Mouse (Mus musculus) forebrain, embryonic 14.5 days (tissue): Measurements from ENCODE around the gene Cenpt. TPM values are rescaled to one million over a fixed set of nuclear protein-coding genes. Genes with fewer than 3 reads are reported as not detected.

ENCODE experiments used
- ATAC-seq: fragments of 200-750 bp; cut with Nextera tagmentation; 2 replicates; pipeline ENCODE4 v1.8.0; 2017; ENCODE audit warnings: mild to moderate bottlenecking, moderate library complexity
- DNase-seq: peaks from one replicate; pipeline ENCODE4 v3.0.0-alpha.2; 2015; ENCODE audit warnings: low spot score
- H3K27ac ChIP-seq: fragments of 300-500 bp; sonication (generic); 2 replicates; pipeline ENCODE4 v1.5.1; 2014; ENCODE audit warnings: low read depth, mild to moderate bottlenecking, control low read depth, low read length, moderate library complexity
- H3K27me3 ChIP-seq: fragments of 300-500 bp; sonication (generic); replicated peaks from 2 replicates; pipeline ENCODE4 v1.6.1; 2014; ENCODE audit warnings: low read length, control low read depth, mixed read lengths; ENCODE audit not compliant: control insufficient read depth, insufficient read depth
- H3K36me3 ChIP-seq: fragments of 300-500 bp; sonication (generic); 2 replicates; pipeline ENCODE4 v1.6.1; 2014; ENCODE audit warnings: low read length, control low read depth; ENCODE audit not compliant: control insufficient read depth, insufficient read depth
- H3K4me1 ChIP-seq: fragments of 300-500 bp; sonication (generic); 2 replicates; pipeline ENCODE4 v1.6.1; 2014; ENCODE audit warnings: antibody characterized with exemption, low read length, control low read depth; ENCODE audit not compliant: control insufficient read depth, insufficient read depth
- H3K4me2 ChIP-seq: fragments of 300-500 bp; sonication (generic); 2 replicates; pipeline ENCODE4 v1.6.1; 2014; ENCODE audit warnings: mild to moderate bottlenecking, control low read depth, low read length
- H3K4me3 ChIP-seq: fragments of 300-500 bp; sonication (generic); 2 replicates; pipeline ENCODE4 v1.5.1; 2014; ENCODE audit warnings: low read depth, low read length, control low read depth
- H3K9ac ChIP-seq: fragments of 300-500 bp; sonication (generic); 2 replicates; pipeline ENCODE4 v1.6.1; 2014; ENCODE audit warnings: mild to moderate bottlenecking, low read length, control low read depth, moderate library complexity
- H3K9me3 ChIP-seq: fragments of 300-500 bp; sonication (generic); replicated peaks from 2 replicates; pipeline ENCODE4 v1.6.1; 2016; ENCODE audit warnings: low read length, control low read depth, mixed read lengths; ENCODE audit not compliant: control insufficient read depth
- WGBS: fragments of 180-500 bp; shearing (Covaris S2); extraction: QIAGEN DNeasy Blood & Tissue Kit; methylation state at CpG from one replicate; pipeline ENCODE4 v1.1.7; 2014; 5-methylcytosine and 5-hydroxymethylcytosine counted together
- polyA plus RNA-seq: library from polyadenylated mRNA; unstranded; fragments of >200 nt; fragmentation: Nextera tagmentation; extraction: Ambion mirVana; gene quantifications from 2 replicates; pipeline ENCODE4 v1.2.1, GENCODE M21; 2014

Cenpt gene
- 50.7 and 51.8 TPM in 2 replicates for polyA plus RNA-seq

DNA sequence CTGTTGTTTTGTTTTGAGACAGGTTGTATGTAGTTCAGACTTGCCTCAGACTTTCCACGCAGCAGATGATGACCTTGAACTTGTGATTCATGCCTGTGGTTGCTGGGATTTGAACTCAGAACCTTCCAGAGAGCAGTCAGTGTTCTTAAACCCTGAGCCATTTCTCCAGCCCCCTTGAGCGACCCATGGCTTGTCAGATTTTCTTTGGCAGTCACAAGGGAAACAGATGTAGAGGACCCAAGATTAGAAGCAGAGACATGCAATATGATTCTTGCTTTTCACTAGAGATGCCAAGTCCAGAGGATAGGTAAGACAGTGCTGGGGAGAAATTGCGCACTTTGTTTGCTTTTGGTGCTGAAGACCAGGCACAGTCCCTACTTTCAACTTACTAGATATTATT, at the start of gene Cenpt:
Gene Cenpt (minus strand): TSS at position 101 of the 400 bp plus-strand sequence.
- H3K4me2 ChIP-seq = no peak within 1 kb of the TSS
- ATAC-seq = no peak
- no peak within 1 kb of the TSS for H3K27ac ChIP-seq
- no peaks in the 10 kb centered on the region for H3K27me3 ChIP-seq
- peaks cover 20% of the 10 kb centered on the region for H3K4me1 ChIP-seq
- peaks cover 19% of the 10 kb centered on the region for H3K36me3 ChIP-seq
- H3K9me3 ChIP-seq = no peaks in the 10 kb centered on the region
- H3K9ac ChIP-seq = no peak within 1 kb of the TSS
- no peak for DNase-seq
- H3K4me3 ChIP-seq = no peak within 1 kb of the TSS
- 89% methylated on average over 3 of the region's 3 CpGs for WGBS

DNA sequence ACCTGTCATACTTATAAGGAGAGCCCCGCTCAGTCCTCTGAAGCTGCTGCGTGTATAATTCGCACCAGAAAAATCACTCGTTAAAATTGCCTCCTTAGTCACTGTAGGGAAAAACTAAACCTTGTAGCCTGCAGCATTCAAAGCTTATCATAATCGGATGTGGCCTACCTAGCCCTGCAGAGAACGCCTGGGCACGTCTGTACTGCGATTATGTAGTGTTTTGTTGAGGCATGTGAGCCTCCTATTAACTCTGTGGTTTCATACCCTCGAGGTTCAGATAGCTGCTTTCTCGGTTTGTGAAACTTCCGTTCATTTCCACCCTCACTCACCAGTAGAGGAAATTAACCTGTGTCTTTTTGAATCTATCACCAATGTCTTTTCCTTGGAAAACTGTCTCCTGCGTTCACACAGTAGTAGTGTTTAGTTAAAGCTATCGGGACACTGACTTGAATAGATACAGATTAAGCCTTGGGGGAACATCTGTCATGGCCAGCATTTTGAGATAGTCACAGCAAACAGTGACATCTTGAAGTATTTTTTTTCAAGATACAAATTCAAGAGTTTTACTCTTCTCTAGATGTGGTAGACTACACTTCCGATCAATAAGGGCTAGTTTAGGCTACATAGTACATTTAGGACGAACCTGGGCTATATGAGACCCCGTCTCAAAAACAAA, 48.0 kb upstream of the Cenpt start:
- Histone ChIP-seq H3K9me3 (no peaks in the 10 kb centered on the region), H3K4me1 (peaks cover 5% of the 10 kb centered on the region; the same call in 1 of the 2 replicates), H3K9ac (peak overlapping the region; percentile 98), H3K36me3 (no peaks in the 10 kb centered on the region), H3K27me3 (no peaks in the 10 kb centered on the region), H3K4me3 (peak overlapping the region; percentile 93), H3K27ac (peak overlapping the region; percentile 82; the same call in 1 of the 2 replicates), H3K4me2 (peak overlapping the region; percentile 62)
- 39% methylated on average over 16 of the region's 16 CpGs for WGBS
- DNase-seq (no peak), ATAC-seq (no peak)

DNA sequence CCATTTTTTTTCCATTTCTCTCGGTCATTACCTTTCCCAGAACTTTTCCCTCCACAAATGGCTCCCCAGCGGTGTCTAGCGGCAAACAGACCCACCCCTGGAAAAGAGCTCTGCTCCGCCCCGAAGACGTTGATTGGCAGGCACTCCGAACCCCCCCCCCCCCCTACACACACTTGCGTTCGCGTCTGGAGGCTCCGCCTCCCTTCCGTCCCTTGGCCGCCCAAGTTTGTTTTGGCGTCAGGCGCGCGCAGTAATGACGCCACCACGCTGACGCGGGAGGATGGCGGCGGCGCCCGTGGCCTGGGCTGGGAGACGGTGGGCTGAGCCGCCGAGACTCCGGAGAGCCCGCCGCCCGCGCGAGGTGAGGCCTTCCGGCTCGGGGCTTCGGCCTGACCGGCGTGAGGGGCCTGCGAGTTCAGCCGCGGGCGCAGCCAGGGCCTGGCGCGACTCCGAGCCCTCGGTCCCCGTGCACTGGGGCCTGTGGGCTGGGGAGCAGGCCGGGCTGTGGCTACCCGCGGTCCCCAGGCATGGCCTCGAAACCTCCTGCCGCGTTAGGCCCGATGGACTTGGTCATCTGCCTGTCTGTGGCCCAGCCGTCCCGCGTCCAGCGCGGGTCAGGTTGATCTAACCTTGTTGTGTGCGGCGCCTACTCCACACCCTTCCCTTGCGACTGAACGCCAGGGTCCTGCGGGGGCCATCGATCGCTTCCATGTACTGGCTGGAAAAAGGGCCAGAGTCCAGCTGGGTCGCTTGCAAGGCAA, 47.3 kb upstream of the Cenpt start, which contains the start of gene Pskh1:
Gene Pskh1 (plus strand): TSS at position 262 of the 761 bp plus-strand sequence.
- ATAC-seq (peak; percentile 94), DNase-seq (peak; percentile 96)
- no peaks in the 10 kb centered on the region for H3K36me3 ChIP-seq
- no peaks in the 10 kb centered on the region for H3K27me3 ChIP-seq
- H3K4me3 ChIP-seq = peak within 1 kb of the TSS; percentile 93
- H3K4me2 ChIP-seq = peak within 1 kb of the TSS; percentile 62
- WGBS = under 1% methylated on average over 49 of the region's 68 CpGs
- peak within 1 kb of the TSS; percentile 98 for H3K9ac ChIP-seq
- peak within 1 kb of the TSS; percentile 82 for H3K27ac ChIP-seq
- H3K9me3 ChIP-seq = no peaks in the 10 kb centered on the region
- H3K4me1 ChIP-seq = peaks cover 5% of the 10 kb centered on the region; the same call in 1 of the 2 replicates

DNA sequence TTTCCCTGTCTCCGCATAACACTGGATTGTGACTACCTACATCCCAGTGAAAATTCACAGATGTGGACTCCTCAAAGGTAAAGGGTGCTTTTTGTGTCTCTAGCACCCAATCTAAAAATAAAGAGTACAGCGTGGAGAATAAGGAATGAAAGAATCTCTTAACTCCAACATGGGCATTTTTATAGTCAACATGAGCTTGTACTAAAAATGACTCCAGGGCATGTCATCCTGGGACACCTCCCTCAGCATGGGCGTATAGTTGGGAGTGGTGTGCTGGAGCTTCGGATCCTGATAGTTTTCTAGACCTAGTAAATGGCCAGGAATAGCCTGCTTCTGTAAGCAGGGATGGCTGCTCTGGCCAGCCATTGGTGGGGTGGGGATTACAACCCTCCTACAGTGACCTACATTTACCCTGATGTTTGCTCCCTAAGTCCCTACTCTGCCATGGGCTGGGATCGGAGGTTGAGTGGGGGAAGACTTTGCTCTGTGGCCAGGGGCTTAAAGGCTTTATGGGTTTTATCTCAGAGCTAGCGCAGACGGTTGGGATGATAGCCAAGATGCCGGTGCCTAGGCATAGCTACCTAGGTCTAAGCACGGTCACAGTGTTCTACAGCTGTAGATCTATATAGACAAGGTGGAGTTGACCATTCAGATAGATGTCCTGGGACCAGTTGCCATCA, 44.9 kb upstream of the Cenpt start:
- Histone ChIP-seq H3K4me1 (peaks cover 8% of the 10 kb centered on the region; the same call in 1 of the 2 replicates), H3K4me2 (no peak overlapping the region), H3K27ac (no peak overlapping the region), H3K4me3 (no peak overlapping the region), H3K9ac (no peak overlapping the region), H3K27me3 (no peaks in the 10 kb centered on the region), H3K36me3 (peaks cover 8% of the 10 kb centered on the region; the same call in 1 of the 2 replicates), H3K9me3 (no peaks in the 10 kb centered on the region)
- ATAC-seq = no peak
- no peak for DNase-seq
- WGBS = 81% methylated on average over 9 of the region's 9 CpGs

DNA sequence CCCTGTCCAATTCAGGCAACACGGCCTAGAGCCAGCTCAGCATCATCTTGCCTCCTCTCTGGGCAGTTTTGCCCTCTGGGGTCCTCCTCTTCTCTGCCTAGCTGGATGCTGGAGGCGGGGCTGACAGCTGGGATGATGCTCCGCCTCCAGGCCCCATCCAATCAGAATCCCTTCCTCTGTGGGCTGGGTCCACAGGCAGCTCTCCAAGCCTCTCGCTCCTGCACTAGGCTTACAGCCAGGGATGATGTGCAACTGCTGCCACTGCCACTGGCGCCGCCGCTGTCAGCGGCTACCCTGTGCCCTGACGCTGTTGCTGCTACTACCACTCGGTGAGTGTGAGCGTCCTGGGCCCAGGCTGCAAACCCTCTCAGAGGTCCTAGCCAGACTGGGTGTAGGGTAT, 40.3 kb upstream of the Cenpt start, which contains the start of gene Nrn1l:
Gene Nrn1l (plus strand): TSS at position 229 of the 400 bp plus-strand sequence.
- Histone ChIP-seq H3K9me3 (no peaks in the 10 kb centered on the region), H3K27me3 (no peaks in the 10 kb centered on the region), H3K36me3 (peaks cover 50% of the 10 kb centered on the region), H3K4me1 (0 out of 2 replicates have a peak, but pooled peaks cover 3% of the 10 kb centered on the region), H3K4me2 (no peak within 1 kb of the TSS), H3K4me3 (no peak within 1 kb of the TSS), H3K9ac (peak within 1 kb of the TSS; percentile 50), H3K27ac (peak within 1 kb of the TSS; percentile 27; the same call in 1 of the 2 replicates)
- peak; percentile 90 for ATAC-seq
- DNase-seq = peak; percentile 85
- 3% methylated on average over 11 of the region's 11 CpGs for WGBS

DNA sequence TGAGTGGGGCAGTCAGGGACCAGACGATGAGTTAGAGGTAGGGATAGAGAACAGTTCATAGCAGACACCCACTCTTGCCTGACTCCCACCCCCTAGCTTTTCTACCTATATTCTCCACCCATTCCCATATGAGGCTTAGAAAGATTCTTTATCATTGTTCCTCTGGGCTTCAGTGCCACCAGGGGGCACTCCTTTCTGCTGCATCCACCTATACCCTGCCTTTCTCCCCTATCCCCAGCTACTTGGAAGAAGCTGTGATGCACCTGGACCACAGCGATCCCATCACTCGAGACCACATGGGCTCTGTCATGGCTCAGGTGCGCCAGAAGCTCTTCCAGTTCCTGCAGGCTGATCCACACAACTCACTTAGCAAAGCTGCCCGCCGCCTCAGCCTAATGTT, 39.4 kb upstream of the Cenpt start:
- Histone ChIP-seq H3K4me1 (0 out of 2 replicates have a peak, but pooled peaks cover 3% of the 10 kb centered on the region), H3K4me3 (no peak overlapping the region), H3K9me3 (no peaks in the 10 kb centered on the region), H3K27me3 (no peaks in the 10 kb centered on the region), H3K9ac (no peak overlapping the region), H3K4me2 (no peak overlapping the region), H3K36me3 (peaks cover 59% of the 10 kb centered on the region), H3K27ac (no peak overlapping the region)
- 91% methylated on average over 6 of the region's 6 CpGs for WGBS
- DNase-seq (peak; percentile 35), ATAC-seq (no peak)

DNA sequence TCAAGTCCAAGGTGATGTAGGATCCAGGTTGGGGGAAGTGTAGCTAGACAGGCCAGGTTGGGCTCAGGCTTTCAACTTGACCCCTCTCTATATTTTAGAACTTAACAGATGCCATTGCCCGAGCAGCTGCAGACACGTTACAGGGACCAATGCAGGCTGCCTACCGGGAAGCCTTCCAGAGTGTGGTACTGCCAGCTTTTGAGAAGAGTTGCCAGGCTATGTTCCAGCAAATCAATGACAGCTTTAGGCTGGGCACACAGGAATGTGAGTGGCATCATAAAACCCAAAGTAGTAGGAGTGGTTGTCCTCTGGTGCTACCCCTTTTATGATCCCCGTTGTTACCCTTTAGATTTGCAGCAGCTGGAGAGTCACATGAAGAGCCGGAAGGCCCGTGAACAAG, 37.8 kb upstream of the Cenpt start:
- ATAC-seq = no peak
- H3K36me3 ChIP-seq = peaks cover 75% of the 10 kb centered on the region
- H3K4me1 ChIP-seq = 0 out of 2 replicates have a peak, but pooled peaks cover 3% of the 10 kb centered on the region
- no peak for DNase-seq
- no peaks in the 10 kb centered on the region for H3K9me3 ChIP-seq
- 89% methylated on average over 6 of the region's 6 CpGs for WGBS
- H3K27ac ChIP-seq = no peak overlapping the region
- no peaks in the 10 kb centered on the region for H3K27me3 ChIP-seq
- H3K4me3 ChIP-seq = no peak overlapping the region
- no peak overlapping the region for H3K9ac ChIP-seq
- no peak overlapping the region for H3K4me2 ChIP-seq

DNA sequence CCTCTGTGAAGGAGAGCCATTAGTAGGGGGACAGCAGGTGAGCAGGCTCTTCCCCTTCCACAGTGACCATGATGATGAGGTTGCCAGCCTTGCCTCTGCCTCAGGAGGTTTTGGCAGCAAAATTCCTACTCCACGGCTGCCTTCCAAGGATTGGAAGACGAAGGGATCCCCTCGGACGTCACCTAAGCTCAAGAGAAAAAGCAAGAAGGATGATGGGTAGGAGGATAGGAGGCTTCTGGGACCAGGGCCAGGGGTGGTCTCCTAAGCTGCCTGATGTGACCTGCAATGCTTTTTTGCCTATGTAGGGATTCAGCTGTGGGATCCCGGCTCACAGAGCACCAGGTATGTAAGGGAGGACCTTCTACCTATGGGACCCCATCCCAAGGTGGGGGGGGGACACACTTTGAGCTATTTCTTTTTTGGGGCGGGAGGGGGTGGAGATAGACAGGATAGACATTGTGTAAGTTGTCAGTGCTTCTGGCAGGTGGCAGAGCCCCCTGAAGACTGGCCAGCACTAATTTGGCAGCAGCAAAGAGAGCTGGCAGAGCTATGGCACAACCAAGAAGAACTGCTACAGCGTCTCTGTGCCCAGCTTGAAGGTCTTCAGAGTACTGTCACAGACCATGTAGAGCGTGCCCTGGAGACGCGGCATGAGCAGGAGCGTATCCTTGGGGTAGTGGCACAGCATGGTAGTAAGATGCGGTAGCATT, 36.8 kb upstream of the Cenpt start:
- H3K4me2 ChIP-seq = no peak overlapping the region
- 91% methylated on average over 12 of the region's 12 CpGs for WGBS
- no peak for ATAC-seq

More for the DNA sequence above, 36.8 kb upstream of the Cenpt start:
- H3K4me3 ChIP-seq = no peak overlapping the region
- H3K27ac ChIP-seq = no peak overlapping the region
- no peaks in the 10 kb centered on the region for H3K27me3 ChIP-seq
- no peak for DNase-seq
- 0 out of 2 replicates have a peak, but pooled peaks cover 3% of the 10 kb centered on the region for H3K4me1 ChIP-seq
- peaks cover 84% of the 10 kb centered on the region for H3K36me3 ChIP-seq
- H3K9me3 ChIP-seq = no peaks in the 10 kb centered on the region
- H3K9ac ChIP-seq = no peak overlapping the region
